Mouse (Mus musculus) embryo, embryonic 9.5 days (tissue): Measurements from ENCODE around the gene Ripk1.
"Not testable (repeated sequence)": the region's sequence is repeated elsewhere in the genome, so short reads cannot be mapped to it uniquely, and the experiment has no call there.

ENCODE experiments used
- DNase-seq: peaks from one replicate; pipeline ENCODE4 v3.0.0-alpha.2; 2017; ENCODE audit errors: extremely low spot score

Ripk1 gene

GRCm38 (mm10) chr13:34038056-34038432 is 35.9 kb downstream of the Ripk1 start:
- no peak for DNase-seq

- no peak for DNase-seq
These were observed 36.8 kb downstream of the Ripk1 start for GRCm38 (mm10) chr13:34038901-34039341.

GRCm38 (mm10) chr13:34040091-34040490 is 37.9 kb downstream of the Ripk1 start:
- no peak for DNase-seq

- DNase-seq = no peak
These were observed 41.7 kb downstream of the Ripk1 start for GRCm38 (mm10) chr13:34043716-34044393.

GRCm38 (mm10) chr13:34045511-34046249 is 43.5 kb downstream of the Ripk1 start:
- DNase-seq = no peak

GRCm38 (mm10) chr13:34046421-34047012 is 44.4 kb downstream of the Ripk1 start:
- peak; percentile 73 for DNase-seq

GRCm38 (mm10) chr13:34047526-34047925 is 45.4 kb downstream of the Ripk1 start:
- no peak for DNase-seq

GRCm38 (mm10) chr13:34050479-34050878 is 48.3 kb downstream of the Ripk1 start:
- DNase-seq = no peak

- DNase-seq = no peak
These were observed 49.5 kb downstream of the Ripk1 start for GRCm38 (mm10) chr13:34051692-34052091.

GRCm38 (mm10) chr13:34053673-34054282 is 51.6 kb downstream of the Ripk1 start:
- DNase-seq = no peak

GRCm38 (mm10) chr13:34054391-34054790 is 52.2 kb downstream of the Ripk1 start:
- no peak for DNase-seq

- DNase-seq = no peak
These were observed 52.8 kb downstream of the Ripk1 start for GRCm38 (mm10) chr13:34054983-34055382.

- no peak for DNase-seq
These were observed 55.1 kb downstream of the Ripk1 start for GRCm38 (mm10) chr13:34057252-34057651.

GRCm38 (mm10) chr13:34060061-34060460 is 57.9 kb downstream of the Ripk1 start:
- DNase-seq = no peak

GRCm38 (mm10) chr13:34062466-34062865 is 60.3 kb downstream of the Ripk1 start:
- DNase-seq = no peak

- DNase-seq = no peak
These were observed 64.2 kb downstream of the Ripk1 start for GRCm38 (mm10) chr13:34066351-34066750.

GRCm38 (mm10) chr13:34070296-34070695 is 68.1 kb downstream of the Ripk1 start:
- DNase-seq = peak; percentile 15

- DNase-seq = no peak
These were observed 69.7 kb downstream of the Ripk1 start for GRCm38 (mm10) chr13:34071836-34072235.

GRCm38 (mm10) chr13:34072847-34073246 is 70.7 kb downstream of the Ripk1 start:
- no peak for DNase-seq

GRCm38 (mm10) chr13:34074441-34074840 is 72.3 kb downstream of the Ripk1 start:
- not testable (repeated sequence) for DNase-seq

GRCm38 (mm10) chr13:34075893-34076292 is 73.7 kb downstream of the Ripk1 start:
- DNase-seq = not testable (repeated sequence)
